Mouse (Mus musculus) cerebellum, adult 11 months (tissue): ENCODE results near the gene Morc2a.

Experiments
- DNase-seq: peaks from one replicate; pipeline ENCODE4 v3.0.0; 2022

Gene Morc2a

DNA sequence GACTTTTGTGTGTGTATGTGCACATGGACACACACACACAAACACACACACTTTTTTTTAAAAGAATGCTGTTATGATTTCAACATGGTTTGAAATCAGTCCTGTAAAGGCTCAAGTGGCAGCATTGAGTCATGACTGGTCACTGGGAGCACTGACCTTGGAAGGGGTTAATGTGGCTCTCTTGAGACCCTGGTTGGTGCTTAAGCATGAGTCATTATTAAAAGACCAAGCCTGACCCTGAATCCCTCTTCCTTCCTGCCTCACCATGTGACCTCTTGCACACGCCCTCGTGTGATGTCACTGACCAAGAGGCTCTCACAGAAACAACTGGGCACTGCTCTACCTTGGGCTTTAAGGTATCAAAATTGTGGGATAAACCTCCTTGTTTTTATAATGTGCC, 89.8 kb downstream of the Morc2a start:
- DNase-seq: no peak
